Mouse (Mus musculus) ovary, postnatal 10 days (tissue): Measurements from ENCODE around the gene Bscl2.
"Not testable (repeated sequence)": the region's sequence is repeated elsewhere in the genome, so short reads cannot be mapped to it uniquely, and the experiment has no call there.

Experiments used
- DNase-seq: peaks from one replicate; pipeline ENCODE4 v3.0.0; 2022; ENCODE audit warnings: low spot score

Gene Bscl2

DNA sequence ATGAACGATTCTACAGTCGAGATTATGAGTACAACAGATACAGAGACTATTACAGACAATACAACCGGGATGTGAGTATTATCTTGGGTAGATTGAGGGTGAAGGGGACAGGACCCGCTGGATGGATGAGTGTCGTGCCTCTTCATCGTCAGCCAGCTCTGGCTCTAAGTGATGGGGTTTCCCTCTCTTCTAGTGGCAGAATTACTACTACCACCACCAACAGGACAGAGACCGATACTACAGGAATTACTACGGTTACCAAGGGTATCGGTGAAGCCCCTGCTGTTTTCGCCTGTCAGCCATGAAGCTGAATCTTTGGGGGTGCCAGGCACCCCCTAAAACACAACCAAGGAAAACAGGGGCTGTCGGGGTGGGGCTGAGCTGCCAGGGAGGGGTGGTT, 6.0 kb upstream of the Bscl2 start:
- no peak for DNase-seq

- no peak for DNase-seq
Observed at GRCm38 (mm10) chr19:8832971-8833370, 4.3 kb upstream of the Bscl2 start.

- not testable (repeated sequence) for DNase-seq
Observed at GRCm38 (mm10) chr19:8836327-8836726, 940 bp upstream of the Bscl2 start.

DNA sequence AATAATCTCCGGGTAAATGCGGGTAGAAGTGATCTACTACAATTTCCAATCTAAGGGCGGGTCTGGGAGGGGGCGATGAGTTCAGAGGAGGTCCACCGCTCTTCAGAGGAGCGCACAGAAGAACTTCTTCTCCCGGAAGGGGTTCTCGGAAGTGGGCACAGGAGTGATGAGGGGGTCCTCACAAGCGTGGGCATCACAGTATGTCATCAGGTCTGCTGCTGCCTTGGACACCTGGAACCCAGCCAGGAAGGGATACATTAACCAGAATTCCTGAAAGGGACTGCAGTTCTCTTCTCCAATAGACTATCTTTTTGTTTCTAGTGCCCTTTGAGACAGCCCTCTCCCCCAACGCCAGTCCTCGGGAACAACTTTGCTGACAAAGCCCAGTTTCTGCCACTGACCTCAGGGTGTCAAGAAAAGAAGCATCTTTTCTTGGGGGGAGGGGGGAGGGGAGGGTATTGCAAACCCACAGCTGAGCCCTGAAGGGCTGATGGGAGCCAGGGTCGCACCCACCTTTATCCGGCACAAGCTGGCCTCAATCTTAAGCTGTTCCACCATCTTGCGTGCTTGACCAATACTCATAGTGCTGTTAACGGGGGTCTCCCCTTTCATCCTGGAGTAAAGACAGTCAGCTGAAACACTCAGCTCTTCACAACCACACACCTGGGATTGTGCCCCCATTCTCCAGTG, 919 bp downstream of the Bscl2 start:
- DNase-seq = no peak

GRCm38 (mm10) chr19:8839103-8839907, 2.0 kb downstream of the Bscl2 start, which contains the start of gene Gng3:
Gng3 (minus strand) TSS chr19:8839194.
- no peak for DNase-seq

DNA sequence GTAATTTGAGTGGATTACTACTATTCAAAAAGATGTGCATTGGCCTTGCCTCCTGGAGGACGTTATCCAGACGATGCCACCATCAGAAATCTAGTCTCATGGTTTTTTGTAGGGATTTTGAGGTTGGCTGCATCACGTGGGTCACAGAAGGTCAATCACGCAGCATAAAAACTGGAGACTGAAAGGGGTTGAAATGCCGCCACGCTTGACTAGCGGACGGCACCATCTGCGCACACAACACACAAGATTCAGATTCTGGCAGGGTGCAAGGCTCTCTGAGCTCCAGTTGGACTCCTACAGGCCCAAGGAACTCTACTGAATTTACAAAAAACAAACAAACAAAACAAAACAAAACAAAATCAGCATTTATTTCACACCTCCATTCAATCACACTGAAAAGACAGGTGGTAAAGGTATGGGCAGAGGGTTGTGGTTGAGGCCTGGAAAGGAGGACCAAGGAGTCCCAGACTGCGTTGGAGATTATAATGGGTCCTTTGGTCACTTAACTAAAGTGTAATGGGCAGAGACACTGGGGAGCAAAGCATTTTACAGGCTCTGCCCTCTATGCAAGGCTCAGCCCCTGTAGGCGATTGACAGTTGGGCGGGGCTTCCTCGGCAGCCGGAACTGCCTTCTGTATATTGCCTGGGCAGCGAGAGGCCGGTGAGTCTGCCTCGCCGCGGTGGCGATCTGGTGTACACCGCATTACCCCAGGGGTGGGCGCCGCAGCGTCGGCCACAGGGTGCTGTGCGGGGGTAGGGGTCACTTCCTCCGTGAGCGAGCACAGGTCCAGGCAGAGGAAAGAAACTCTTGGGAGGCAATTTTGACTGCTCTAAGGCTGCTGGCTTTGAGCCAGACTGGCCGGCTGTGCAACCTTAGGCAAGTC, 2.9 kb downstream of the Bscl2 start:
- no peak for DNase-seq

DNA sequence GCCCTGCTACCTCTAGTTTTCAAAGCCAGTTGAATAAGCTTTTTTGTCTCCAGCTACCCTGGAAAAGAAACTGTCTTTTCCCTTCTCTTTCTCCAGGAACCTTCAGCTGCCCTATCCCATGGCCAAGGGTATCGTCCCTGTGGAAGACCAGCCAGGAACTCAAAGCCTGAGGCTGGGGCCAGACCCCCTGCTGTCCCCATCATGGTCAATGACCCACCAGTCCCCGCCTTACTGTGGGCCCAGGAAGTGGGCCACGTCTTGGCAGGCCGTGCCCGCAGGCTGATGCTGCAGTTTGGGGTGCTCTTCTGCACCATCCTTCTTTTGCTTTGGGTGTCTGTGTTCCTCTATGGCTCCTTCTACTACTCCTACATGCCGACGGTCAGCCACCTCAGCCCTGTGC, 3.7 kb downstream of the Bscl2 start:
- DNase-seq = no peak

DNA sequence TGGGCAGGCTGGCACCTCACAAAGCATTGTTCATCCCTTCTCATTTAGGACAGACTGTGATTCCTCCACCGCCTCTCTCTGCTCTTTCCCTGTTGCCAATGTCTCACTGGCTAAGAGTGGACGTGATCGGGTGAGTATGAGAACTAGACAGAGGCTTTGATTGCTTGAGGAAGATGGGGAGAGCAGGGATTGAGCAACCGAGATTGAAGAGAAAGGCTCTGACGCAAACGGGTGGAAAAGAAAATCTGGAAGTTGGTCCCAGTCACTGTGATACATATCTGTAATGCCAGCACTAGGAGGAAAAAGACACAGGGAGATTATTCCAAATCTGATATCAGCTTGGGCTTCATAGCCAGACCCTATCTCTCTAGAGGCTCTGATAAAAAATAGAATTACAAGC, 5.7 kb downstream of the Bscl2 start:
- no peak for DNase-seq

DNA sequence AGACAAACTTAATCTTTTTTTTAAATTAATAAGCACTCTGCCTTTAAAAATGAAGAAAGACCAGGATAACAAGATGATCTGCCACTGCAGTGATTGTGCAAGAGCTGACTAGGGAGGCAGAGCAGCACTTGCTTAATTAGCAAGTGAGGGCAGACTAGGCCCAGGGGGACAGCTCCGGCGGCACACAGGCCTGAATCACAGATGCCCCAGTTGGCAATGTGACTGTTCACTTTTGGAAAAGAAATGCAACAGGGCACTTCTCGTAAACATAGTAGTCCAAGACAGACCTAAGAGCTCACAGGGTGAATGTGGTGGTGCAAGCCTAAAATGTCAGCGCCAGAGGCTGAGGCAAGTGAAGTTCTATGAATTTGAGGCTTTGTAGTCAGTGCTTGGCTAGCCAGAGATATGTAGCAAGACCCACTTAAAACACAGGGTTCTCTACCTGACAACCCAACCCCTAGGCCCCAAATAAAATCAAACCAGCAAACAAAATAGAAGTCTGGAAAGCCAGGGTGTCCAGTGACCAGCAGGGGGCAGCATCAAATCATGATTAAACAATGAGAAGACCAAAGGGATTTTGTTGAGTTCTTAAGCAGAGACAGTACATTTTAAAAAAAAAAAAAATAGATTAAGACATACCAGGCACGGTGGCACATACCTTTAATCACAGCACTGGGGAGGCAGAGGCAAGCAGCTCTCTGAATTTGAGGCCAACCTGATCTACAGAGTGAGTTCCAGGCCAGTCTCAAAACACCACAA, 7.3 kb downstream of the Bscl2 start:
- DNase-seq = peak; percentile 55

DNA sequence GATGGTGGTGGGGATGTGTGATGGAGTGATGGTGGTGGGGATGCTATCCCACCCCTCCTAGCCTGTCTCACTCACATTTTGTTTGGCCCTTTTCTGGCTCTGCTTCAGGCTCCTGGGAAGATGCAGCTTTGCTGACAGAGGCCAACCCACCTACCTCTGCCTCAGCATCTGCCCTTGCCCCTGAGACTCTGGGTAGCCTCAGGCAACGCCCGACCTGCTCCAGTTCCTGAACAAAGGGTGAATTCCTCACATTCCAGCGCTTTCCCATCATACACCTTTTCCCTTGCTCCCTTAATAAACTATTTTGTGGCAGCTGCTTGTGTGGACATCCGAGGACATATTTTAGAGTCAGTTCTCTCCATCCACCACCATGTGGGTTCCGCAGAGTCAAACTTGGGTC, 11.1 kb downstream of the Bscl2 start:
- no peak for DNase-seq

DNA sequence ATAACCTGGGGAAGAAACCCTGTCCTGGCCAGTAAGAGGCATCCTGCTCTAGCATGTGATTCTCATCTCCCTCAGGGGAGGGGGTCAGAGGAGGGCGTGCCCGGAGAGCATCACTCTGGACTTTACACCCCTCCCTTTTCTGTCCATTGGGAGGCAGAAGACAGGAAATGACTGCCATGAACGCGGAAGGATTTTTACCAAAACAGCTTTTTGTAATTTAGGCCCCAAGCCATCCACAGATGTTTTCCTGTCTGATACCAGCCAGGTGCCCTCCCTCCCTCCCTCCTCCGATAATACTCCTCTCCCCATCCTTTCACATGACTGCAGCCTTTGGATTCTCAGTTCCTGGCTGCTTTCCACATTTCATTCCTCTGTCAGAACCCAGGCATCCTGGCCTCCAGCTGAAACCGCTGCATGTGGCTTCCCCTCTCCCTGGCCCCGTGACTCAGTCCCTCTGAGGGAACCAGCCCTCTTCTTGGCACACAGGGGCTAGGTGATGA, 13.2 kb downstream of the Bscl2 start, which contains the start of gene Lrrn4cl:
Gene Lrrn4cl, plus strand, starts transcription at position 367 of the 500 bp plus-strand sequence.
- DNase-seq = no peak

- DNase-seq = no peak
Observed at GRCm38 (mm10) chr19:8851639-8852038, 14.4 kb downstream of the Bscl2 start.

GRCm38 (mm10) chr19:8852236-8852928, 15.1 kb downstream of the Bscl2 start:
- no peak for DNase-seq

GRCm38 (mm10) chr19:8853117-8853516, 15.8 kb downstream of the Bscl2 start:
- no peak for DNase-seq

DNA sequence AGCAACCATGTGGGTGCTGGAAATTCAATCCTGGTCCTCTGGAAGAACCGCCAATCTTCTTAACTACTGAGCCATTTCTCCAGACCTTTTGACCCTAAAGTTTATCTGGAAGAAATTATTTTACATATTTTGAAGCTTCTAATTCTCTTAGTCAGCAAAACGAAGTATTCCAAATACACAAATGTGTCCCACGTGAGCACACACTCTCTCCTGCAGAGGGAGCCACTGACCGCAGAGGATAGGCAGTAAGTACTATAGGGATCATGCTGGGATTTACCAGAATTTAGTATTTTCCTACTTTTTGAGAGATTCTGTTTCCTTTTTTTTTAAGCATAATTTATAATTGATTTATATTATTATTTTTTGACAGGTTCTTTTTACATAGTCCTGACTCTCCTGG, 20.4 kb downstream of the Bscl2 start:
- no peak for DNase-seq

- DNase-seq = no peak
Observed at GRCm38 (mm10) chr19:8859018-8859417, 21.8 kb downstream of the Bscl2 start.

- DNase-seq = no peak
Observed at GRCm38 (mm10) chr19:8864265-8864664, 27.0 kb downstream of the Bscl2 start.

DNA sequence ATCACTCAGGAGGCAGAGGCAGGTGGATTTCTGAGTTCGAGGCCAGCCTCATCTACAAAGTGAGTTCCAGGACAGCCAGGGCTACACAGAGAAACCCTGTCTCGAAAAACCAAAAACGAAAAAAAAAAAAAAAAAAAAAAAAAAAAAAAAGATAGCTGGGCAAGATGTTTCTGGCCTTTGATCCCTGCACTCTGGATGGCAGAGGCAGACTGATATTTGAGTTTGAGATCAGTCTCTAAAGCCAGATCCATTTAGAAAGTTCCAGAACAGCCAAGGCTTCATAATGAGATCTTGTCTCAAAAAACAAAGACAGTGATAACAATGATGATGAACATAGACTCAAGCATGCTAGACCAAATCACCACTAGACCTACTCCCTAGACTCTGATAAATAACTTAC, 33.1 kb downstream of the Bscl2 start:
- not testable (repeated sequence) for DNase-seq

GRCm38 (mm10) chr19:8870838-8871237, 33.6 kb downstream of the Bscl2 start:
- DNase-seq = no peak

DNA sequence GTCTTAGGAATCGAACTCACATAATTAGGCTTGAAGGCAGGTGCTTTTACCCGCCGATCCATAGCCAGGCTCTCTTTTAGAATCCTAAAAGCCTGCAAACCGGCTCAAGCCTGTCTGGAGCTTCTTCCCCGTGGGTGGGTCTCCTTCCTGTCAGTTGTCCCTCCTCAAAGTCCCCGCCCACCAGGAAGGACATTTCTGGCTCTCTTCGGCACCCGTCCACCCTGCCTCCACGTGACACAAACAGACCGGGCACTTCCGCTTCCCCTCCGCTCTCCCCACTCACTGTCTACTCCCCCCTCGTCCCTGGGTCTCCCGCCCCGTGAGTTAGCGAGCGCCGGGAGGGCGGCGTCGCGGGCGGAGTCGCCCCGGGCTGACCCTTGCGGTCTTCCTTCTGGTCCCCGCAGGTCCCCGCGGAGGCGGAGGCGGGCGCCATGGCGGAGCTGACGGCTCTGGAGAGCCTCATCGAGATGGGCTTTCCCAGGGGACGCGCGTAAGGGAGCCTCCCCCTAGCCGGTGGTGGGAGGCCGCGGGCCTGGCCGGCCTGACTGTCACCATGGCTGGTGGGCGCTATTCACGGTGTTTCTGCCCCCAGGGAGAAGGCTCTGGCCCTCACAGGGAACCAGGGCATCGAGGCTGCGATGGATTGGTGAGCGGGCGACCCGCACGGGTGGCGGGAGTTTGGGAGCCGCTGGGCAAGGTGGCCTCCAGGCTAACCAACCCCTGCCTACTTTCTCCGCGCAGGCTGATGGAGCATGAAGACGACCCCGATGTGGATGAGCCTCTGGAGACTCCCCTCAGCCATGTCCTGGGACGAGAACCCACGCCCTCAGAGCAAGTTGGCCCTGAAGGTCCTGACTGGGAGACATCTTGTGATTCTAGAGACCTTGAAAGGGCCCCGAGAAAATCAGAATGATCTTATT, 34.3 kb downstream of the Bscl2 start, which contains the start of gene Ubxn1:
Gene Ubxn1, plus strand, starts transcription at position 230 of the 920 bp plus-strand sequence.
- peak; percentile 86 for DNase-seq
